Mouse (Mus musculus) MEL (cell line): ENCODE measurements around the gene Cabp2.
"Not testable (repeated sequence)": the region's sequence is repeated elsewhere in the genome, so short reads cannot be mapped to it uniquely, and the experiment has no call there.

Experiments used
- CTCF ChIP-seq, 3 experiments: IDR thresholded peaks in 2 of 3; conservative IDR thresholded peaks in 1 of 3; 2 replicates each; pipeline ENCODE4 v1.5.1; 2011 to 2012; ENCODE audit warnings: low read length in 3 of 3, low read depth in 2 of 3, mild to moderate bottlenecking in 2 of 3, improper control_type of control experiment in 1 of 3, inconsistent platforms in 1 of 3, mixed read lengths in 1 of 3, moderate library complexity in 1 of 3; ENCODE audit not compliant: control insufficient read depth in 1 of 3, insufficient read depth in 1 of 3, poor library complexity in 1 of 3, severe bottlenecking in 1 of 3
- E2F4 ChIP-seq: IDR thresholded peaks from 2 replicates; pipeline ENCODE4 v1.6.1; 2011; ENCODE audit warnings: low read depth, low read length, improper control_type of control experiment, borderline replicate concordance
- GABPA ChIP-seq: IDR thresholded peaks from 2 replicates; pipeline ENCODE4 v1.6.1; 2012; ENCODE audit warnings: low read depth, mild to moderate bottlenecking, inconsistent platforms, low read length, improper control_type of control experiment, moderate library complexity
- HCFC1 ChIP-seq: IDR thresholded peaks from 2 replicates; pipeline ENCODE4 v1.6.1; 2012; ENCODE audit warnings: low read depth, mild to moderate bottlenecking, inconsistent platforms, low read length, improper control_type of control experiment, moderate library complexity
- NELFE ChIP-seq: IDR thresholded peaks from 2 replicates; pipeline ENCODE4 v1.6.1; 2011; ENCODE audit warnings: low read depth, low read length, improper control_type of control experiment
- POLR2A ChIP-seq, 2 experiments: IDR thresholded peaks; 2 replicates each; pipeline ENCODE4 v1.6.1; 2011 to 2012; ENCODE audit warnings: low read length in 2 of 2, mild to moderate bottlenecking in 2 of 2, control low read depth in 1 of 2, improper control_type of control experiment in 1 of 2, low read depth in 1 of 2, moderate library complexity in 1 of 2; ENCODE audit not compliant: control insufficient read depth in 1 of 2, insufficient read depth in 1 of 2, poor library complexity in 1 of 2
- POLR2AphosphoS2 ChIP-seq: IDR thresholded peaks from 2 replicates; pipeline ENCODE4 v1.6.1; 2011; ENCODE audit warnings: low read length, improper control_type of control experiment
- POLR2AphosphoS5 ChIP-seq: IDR thresholded peaks from 2 replicates; pipeline ENCODE4 v1.6.1; 2012; ENCODE audit warnings: low read depth, borderline replicate concordance, mild to moderate bottlenecking, inconsistent platforms, low read length, moderate library complexity, mixed read lengths
- SMC3 ChIP-seq: IDR thresholded peaks from 2 replicates; pipeline ENCODE4 v1.6.1; 2011; ENCODE audit warnings: low read depth, low read length, improper control_type of control experiment
- TAL1 ChIP-seq: IDR thresholded peaks from 2 replicates; pipeline ENCODE4 v1.6.1; 2012; ENCODE audit warnings: mild to moderate bottlenecking, inconsistent platforms, low read length, moderate library complexity, mixed read lengths
- USF1 ChIP-seq: IDR thresholded peaks from 2 replicates; pipeline ENCODE4 v1.6.1; 2014; ENCODE audit warnings: low read depth, mild to moderate bottlenecking, inconsistent platforms, low read length, improper control_type of control experiment, moderate library complexity

DNA sequence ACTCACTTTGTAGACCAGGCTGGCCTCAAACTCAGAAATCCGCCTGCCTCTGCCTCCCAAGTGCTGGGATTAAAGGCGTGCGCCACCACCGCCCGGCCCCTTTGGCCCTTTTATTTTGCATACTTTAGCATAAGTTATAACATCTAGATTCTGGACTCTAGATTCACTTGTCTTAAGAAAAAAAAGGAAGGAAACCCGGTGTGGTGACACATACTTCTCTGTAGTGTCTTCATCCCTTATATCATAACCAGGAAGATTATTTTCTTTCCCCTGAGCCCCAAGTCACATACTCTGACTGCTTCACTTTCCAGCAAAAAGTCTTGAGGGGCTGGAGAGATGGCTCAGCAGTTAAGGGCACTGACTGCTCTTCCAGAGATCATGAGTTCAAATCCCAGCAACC, 40.5 kb downstream of the Cabp2 start:
- not testable (repeated sequence) for TF ChIP-seq GABPA; CTCF (IDR thresholded peaks at IDR 0.05 in 2 of 3, conservative IDR thresholded peaks at IDR 0.05 in 1 of 3; ENCODE audit: control insufficient read depth in 1 of 3, insufficient read depth in 1 of 3, low read depth in 2 of 3, low read length in 3 of 3, poor library complexity in 1 of 3, severe bottlenecking in 1 of 3); USF1; POLR2A (IDR thresholded peaks at IDR 0.05; ENCODE audit: control insufficient read depth in 1 of 2, insufficient read depth in 1 of 2, low read depth in 1 of 2, low read length in 2 of 2, poor library complexity in 1 of 2); NELFE; TAL1; E2F4; POLR2AphosphoS5; HCFC1; POLR2AphosphoS2
- TF ChIP-seq SMC3: 0 out of 2 replicates have a peak, but pooled peaks have one; percentile 2
